Mouse (Mus musculus): ENCODE data around the gene Stub1.
"Not testable (repeated sequence)": the region's sequence is repeated elsewhere in the genome, so short reads cannot be mapped to it uniquely, and the experiment has no call there.

The Stub1 gene

DNA sequence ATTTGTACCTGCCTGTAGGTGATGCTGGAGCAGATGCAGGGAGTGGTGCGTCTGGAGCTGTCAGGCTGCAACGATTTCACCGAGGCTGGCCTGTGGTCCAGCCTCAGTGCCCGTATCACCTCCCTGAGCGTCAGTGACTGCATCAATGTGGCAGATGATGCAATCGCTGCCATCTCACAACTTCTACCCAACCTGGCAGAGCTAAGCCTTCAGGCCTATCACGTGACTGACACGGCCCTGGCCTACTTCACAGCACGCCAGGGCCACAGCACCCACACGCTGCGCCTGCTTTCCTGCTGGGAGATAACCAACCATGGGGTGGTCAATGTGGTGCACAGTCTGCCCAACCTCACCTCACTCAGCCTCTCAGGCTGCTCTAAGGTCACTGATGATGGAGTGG, 15.5 kb downstream of the Stub1 start:
- no peak for DNase-seq

DNA sequence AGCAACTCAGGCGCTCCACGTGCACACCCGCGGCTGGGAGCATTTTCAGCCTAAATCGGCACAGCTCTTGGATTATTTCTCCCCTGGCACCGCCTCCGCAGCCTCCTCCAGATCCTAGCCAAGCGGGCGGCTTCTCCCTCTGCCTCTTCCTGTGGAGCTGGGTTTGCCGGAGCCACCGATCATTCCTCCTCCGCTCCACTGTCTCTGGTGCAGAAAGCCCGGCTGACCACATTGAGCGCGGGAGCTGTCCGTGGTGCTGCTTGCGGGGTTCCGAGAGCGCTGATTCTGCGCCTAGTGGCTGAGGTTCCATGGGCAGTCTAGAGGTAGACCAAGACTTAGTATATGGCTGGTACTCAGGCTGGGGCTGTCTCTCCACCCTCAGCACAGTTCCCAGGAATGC, 19.7 kb downstream of the Stub1 start:
- peak; percentile 89 for DNase-seq

DNA sequence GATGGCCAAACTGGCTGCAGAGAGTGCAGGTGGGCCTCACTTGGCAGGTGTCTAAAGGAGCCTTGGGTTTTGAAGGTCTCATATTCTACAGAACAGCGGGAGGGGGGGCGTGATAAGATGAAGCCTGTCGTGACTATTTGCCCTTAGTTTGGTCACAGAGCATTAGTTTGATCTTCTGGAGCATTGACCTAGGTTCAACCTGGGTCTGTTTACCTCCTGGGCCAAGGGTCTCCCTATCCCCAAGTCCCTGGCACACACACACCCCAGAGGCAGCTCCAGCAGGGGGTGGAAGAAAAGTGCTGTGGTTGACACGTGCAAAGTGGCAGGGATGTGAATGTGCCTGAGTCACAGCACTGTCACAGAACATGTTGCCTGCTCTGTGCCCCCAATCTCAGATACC, 22.3 kb downstream of the Stub1 start:
- DNase-seq: no peak

DNA sequence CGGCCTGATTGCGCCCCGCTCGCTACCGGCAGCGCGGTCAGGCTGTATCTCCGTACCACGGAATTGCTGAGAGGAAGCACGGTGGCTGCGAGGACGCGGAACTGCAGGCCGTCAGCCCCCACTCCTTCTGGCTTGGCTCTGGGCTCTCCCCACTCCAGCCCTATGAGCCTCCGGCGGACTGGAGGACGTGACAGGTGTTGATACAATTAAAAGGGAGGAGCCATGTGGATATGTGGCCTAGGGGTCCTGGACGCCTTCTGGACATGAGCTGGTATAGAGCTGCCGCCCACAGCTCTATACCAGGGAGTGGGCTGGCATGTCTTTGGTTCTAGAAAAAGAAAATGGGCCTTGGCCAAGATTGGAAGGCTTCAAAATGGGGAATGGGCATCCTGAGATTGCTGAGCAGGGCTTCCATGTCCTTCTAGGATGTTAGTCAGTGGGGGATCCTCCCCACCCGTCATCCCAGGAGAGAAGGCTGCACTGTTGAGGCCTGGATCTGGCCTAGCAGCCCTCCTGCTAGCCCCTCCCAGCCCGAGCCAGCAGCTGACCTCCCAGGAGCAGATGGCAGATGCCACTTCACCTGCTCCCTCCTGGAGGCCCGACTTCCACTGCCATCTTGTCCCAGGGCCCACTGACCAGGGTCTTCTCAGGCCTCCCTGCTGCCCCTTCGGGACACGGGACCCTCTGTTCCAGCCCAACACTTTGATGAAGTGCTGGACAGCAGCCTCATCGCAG, 23.4 kb downstream of the Stub1 start:
- DNase-seq: no peak

DNA sequence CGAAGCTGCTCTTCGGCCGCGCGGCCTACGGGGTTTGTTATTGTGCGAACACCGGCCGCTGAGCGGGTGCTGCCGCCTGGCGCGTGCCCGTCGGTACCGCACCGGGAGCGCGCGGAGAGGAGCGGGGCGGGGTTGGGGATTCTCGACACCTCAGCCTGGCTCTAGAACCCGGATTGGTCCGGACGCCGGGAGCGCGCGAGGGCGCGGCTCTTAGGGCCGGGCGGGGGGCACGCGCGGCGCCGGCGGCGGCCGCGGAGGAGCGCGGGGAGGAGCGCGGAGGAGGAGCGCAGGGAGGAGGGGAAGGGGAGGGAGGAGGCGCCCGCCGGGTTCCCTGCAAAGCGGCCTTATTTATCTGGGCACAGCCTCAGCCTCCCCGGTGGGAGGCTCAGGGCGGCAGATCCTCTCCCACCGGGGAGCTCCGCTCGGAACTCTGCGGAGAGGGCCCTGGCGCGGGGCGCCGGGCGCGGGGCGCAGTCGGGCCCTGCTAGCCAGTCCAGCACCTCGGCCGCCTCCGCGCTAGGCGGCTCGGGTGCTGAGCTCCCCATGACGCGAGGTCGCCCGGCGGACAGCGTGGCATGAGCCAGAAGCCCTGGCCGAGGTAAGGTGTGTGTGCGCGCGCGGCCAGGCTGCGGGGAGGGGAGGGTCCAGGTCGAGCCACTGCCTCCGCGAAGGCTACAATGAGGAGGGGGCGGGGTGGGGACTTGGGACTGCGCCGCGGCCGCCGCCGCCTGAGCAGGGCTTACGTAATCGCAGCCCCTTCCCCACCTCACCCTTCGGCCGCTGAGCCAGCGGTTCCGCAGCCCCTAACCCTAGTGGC, 24.2 kb downstream of the Stub1 start, which contains the start of gene Fbxl16:
Gene Fbxl16 (plus strand): TSS at position 297 of the 817 bp plus-strand sequence.
- DNase-seq: peak; percentile 37 to 44

DNA sequence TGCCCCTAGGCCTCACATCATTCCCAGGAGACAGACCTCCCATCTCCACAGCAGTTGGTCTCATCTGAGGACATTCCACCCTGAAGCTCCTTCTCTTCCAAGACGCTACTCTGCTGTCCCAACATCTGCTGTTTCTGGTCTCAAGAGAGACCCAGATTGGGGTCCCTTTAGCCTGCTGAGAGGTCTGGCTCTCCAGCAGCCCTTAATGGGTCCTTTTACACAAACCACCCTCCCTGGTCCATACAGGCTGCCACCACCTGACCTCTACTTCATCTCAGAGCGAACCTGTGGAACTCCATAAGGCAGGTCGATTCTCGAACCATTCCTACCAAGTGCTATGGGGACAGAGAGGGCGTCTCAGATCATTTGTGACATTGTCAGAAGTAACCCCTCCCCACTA, 25.2 kb downstream of the Stub1 start:
- no peak for DNase-seq

DNA sequence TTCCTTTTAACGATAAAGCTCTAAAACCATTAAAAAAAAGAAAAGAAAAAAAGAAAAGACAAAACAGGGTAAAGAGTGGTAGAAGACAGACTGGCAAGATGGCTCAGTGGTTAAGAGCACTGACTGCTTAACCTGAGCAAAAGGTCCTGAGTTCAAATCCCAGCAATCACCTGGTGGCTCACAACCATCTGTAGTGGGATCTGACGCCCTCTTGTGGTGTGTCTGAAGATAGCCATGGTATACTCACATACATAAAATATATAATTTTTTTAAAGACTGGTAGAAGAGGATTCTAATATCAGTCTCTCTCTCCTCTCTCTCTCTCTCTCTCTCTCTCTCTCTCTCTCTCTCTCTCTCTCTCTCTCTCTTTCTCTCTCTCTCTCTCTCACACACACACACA, 25.8 kb downstream of the Stub1 start:
- DNase-seq: not testable (repeated sequence)

DNA sequence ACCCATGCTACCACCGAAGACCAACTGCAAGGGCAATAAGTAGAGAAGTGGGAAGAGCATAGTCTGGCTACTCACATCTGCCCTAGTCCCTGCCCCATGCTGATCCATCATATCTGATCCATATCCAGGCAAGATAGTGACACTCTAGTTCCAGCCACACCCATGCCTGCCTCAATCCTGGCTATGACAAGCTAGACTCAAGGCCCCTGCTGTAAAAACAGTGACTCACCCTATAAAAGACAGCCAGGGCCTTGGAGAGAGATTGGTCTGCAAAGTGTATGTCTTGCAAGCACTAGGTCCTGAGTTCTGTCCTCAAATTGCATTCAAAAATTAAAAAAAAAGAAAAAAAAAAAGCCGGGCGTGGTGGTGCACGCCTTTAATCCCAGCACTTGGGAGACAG, 26.7 kb downstream of the Stub1 start:
- DNase-seq: no peak

DNA sequence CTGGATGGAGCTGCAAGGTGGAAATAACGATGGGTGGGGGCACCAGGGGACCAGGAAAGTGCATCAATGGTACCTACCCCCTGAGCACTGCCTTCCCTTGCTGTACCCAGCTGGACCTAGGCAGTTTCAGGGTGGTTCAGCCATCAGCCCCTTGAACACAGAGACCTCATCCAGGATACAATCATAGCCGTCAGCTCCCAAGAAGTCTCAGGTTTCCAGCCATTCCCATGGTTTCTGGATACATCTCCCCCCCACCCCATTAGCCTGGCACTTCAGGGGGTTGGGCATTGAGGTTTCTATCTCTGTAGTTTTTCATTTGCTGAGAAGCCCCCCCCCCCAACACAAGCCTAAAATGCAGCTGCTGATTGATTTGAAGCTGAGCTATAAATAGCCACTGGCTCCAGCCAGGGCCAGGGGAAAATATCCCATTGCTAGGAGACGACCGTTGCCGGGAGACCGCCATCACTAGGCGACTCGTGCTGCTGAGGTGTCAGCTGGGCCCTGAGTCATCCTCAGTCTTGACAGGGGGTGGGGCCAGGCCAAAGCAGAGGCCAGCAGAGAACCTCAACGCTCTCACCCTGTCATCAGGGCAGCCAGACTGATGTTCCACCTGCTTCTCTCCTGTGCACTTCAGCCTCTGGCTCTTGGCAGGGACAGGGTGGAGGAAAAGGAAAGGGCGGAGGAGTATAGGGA, 30.2 kb downstream of the Stub1 start:
- DNase-seq: no peak

DNA sequence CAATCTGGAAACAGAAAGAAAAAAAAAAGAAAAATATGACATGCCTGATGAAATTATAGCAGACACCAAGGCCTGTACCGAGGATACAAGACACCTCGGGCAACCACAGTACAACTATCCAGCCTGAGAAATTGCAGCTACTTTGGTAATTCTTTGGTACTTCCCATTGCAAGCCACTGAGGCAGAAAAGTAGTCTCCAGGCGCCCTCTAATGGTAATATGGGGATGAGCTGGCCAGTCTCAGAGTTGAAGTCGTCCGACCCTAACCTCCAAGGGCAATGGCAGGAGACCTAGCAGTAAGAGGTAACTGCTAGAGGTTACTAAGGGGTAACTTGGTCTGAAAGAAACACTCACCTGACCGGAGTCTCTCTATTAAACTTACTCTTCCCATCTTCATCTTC, 32.2 kb downstream of the Stub1 start:
- peak; percentile 81 to 84 for DNase-seq

DNA sequence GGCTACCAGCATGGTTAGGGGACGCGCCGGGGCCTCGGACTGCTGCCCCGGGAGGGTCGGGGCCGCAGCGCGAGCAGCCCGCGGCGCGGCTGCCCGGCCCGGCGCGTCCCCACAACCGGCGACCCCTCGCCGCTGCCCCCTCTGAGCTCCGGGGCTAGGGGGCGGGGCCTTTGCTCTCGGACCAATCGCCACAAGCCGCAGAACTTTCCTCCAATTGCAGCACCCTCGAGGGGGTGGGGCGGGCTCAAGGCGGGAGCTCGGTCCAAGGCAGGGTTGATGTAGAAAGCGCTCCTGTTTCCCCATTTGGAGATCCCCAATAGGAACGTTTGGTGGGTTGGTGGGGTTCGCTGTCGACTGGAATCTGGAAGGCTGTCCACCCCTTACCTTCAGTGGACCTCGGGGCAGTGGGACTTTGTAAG, 36.2 kb downstream of the Stub1 start, which contains the start of gene Metrn:
Gene Metrn (minus strand): TSS at position 186 of the 419 bp plus-strand sequence.
- peak; percentile 83 to 84 for DNase-seq

DNA sequence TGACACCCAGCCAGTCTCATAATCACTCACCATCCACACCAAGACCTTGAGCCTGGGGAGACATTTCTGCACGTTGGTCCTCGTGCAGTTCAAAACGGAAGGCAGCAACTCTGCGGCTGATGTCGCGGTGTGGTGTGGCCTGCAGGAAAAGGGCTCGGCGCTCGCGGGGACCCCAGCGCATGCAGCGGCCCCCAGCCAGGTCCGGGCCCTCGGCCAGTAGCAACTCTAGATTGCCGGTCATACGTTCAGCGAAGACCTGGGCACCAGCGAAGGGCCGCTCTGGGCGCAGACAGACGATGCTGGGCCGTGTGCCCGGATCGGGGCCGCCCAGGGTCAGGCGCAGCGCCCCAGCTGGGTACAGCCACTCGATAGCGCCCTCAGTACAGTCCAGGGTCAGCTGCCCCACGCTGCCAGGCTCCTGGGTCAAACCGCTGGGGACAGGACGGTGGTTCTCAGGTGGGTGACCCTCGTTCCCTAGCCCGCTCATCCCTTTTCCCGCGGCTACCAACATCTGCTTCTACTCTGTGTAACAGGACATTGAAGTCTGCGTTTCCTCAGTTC, 36.9 kb downstream of the Stub1 start:
- DNase-seq: no peak

DNA sequence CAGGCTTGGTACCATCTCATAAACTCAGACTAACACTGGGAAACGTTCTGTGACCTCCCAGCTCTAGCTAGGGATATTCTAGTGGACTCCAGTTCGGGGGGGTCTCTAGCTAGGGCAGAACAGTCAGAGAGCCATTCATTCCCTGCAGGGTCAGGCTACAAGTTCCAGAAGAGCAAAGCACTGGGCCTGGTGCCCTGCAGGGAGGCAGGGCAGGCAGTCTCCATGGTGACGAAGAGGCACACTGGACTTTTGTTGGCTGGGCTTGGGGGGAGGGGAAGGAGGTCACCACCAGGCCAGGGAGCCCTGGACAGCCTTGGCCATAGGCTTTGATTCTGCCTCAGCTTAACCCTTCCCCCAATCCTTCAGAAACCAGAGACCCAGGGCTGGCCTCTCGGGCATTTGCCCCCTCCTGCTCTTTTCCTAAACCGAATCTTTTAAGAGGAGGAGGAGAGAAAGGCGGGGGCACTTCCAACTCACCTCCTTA, 37.6 kb downstream of the Stub1 start, which contains the start of gene AC134908.4:
Gene AC134908.4 (minus strand): TSS at position 51 of the 484 bp plus-strand sequence.
- DNase-seq: no peak

DNA sequence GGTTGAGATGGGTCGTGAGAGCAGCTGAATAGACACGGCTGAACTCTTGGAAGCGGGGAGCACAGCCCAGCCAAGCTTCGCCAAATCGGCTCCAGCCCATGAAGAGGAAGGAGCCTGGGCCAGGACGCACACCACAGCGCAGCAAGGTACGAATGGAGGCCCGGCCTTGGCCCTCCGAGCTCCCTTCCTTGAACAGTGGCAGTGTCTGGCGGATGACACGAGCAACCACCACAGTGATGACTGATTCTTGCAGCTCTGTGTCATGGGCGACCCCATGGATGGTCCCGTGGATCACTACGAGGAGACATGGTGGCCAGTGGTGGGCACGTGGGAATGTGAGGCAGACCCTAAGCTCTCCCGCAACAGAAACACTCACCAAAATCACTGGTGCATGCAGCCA, 38.2 kb downstream of the Stub1 start:
- DNase-seq: no peak

DNA sequence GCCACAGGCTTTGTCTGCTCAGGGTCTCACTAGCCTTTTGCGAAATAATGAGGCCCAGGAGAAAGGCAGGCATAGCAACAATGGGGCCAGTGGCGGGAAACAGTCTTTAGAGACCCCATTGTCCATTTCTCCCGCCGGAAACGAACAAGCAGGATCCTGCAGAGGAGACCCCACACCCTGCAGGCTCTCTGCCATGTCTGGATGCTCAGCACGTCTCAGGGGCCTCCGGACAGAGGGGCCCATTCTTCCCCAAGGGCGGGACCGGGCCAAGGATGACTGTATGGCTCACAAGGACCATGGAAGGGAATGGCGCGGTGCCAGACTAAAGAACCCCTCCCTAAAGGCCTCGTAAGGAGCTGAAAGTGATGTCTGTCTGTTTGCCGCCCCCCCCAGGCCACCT, 39.0 kb downstream of the Stub1 start:
- no peak for DNase-seq

DNA sequence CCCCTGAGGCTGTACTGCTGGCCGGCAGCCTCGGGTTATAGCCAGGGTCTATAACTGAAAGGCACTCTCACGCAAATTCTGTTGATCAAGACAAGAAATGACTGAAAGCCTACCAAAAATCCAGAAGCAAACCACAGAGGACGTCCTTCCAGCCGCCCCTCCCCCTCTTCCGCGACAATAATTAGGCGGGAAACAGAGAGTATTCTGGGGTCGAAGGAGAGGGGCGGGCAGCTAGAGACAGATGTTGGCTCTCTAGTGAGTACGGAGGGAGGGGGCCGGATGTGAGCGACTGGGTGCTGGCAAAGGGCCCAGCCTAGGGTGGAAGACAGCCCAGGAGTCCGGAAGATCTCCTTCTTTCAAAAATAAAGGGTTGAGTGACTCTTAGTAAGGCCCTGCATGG, 40.6 kb downstream of the Stub1 start, which contains the start of gene Fam173a:
Gene Fam173a (minus strand): TSS at position 287 of the 400 bp plus-strand sequence.
- DNase-seq: peak; percentile 70 to 74

DNA sequence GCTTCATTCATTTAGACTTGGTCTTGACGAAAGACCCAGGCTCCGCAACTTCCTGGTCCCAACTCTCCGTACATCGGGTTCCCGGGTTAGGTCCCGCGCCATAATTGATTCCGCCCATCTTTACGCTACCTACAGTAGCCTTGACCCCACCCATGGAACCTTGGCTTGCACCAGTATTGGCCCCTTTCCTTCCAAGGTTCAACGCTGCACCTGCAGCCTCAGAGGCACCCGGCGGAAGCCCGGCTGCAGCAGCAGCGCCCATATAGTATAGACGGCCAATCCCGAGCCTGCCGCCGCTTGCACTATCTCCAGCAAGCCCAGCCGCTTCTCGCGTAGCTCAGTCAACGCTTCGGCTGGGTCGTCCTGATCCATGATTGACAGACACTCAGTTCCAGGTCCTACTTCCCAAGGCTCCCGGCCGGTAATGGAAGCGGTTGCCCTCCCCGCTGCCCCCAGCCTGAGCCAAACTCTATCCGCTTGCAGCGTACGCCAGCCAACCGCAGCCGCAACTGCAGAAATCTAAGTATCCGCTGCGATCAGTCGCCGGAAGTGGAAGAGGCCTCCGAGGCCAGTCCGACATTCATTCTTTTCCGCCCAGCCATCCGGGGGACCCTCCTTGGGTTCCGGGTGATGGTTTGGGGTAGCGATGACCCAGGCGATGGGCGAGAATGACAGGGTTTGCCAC, 41.2 kb downstream of the Stub1 start:
- DNase-seq: peak; percentile 90 to 91

DNA sequence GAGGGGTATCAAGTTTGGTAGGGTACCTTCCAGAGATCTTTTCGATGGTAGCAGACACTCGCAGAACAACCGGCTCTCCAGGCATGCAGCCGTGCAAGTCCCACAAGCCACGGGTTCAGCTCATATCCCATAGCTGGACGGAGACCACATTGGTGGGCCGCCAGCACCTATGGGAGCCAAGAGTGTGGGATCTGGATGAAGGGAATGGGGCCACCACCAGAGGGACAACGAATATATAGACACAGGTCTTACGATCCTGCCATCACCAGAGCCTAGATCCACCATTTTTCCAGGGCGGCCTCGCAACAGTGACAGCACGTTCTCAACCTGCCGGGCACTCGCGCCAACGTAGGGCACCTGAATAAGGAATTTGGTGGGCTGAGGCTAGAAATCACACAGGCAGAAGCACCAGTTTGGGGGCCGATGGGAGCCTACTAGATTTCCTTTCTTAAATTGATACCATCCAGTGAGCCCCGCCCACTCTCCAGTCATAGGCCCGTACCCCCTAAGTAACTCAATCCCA, 41.8 kb downstream of the Stub1 start:
- DNase-seq: no peak

DNA sequence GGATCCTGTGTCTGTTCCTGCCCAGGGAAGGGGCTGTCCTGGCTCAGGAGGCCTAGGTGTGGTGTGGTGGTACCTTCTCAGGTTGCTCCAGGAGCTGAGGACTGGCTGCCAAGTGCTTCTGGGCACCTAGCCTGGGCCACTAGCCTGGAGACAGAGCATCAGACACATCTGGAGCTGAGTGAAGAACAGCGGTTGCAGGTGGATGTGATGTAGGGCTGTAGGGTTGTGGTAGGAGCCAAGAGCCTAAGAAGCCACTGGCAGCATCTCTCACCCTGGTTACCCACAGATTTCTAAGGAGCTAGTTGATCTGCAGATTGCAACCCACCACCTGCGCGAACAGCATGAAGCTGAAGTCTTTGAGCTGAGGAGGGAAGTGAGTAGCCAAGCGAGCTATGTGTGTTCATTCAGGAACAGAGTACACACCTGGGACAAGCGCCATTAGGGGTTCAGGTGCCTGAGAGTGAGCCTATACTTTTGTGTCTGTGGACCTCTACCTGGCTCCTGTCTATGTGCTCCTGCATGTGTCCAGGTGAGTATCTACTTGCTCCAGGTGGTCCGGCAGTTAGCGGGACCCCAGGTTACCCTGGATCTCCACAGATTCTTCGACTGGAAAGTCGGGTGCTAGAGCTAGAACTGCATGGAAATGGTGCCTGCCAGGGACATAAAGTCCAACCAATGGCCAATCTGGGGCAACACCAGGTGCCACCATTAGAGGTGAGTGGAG, 46.3 kb downstream of the Stub1 start:
- DNase-seq: no peak

DNA sequence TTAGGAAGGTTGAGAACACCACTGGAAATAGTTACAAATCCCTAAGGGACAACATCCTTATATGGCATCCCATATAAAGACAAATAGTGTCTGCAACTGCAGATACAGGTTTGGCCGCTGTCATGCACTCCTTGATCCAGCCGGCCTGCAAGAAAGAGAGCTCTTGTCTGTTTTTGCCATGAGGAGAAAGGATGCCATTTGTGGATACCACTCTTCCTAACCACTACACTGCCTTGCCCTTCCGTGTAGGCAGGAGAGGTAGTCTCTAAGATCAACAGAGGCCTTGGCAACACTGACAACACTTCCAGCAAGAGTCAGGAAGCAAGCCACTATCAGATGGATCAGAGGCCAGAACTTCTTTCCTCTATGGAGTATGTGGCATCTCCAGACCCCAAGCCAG, 46.9 kb downstream of the Stub1 start, which contains the start of gene Ccdc78:
Gene Ccdc78 (plus strand): TSS at position 301 of the 400 bp plus-strand sequence.
- DNase-seq: no peak

DNA sequence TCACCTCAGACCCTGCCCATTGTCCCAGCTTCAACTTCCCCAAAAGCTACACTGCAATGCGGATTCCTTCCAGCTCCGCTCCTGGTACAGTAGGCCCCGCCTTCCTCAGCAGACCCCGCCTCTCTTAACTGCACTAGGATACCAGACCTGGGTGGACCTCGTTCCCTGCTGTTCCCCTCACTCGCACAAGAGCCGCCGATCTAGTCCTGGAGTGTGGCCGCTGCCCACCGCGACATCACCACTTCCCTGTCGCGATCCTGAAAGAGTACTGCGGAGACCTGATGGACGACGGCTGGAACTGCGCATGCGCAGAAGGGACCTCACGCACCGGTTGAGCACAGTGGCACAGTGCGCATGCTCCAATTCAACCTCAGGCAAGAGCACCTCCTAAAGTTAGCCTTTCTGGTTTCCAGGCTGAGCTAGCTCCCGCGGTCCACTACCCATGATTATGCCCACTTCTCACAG, 47.9 kb downstream of the Stub1 start, which contains the start of gene Haghl:
Gene Haghl (minus strand): TSS at position 393 of the 465 bp plus-strand sequence.
- peak; percentile 93 to 94 for DNase-seq

Data from B cell, adult 2 months (primary cell).